ENCODE assay signal across 8 mouse cellular contexts in genomic region chr6:71271057-71271388, GRCm38 (mm10). TPM values are rescaled to one million over a fixed set of nuclear protein-coding genes. Genes with fewer than 3 reads are reported as not detected.
DNase-seq lines count a peak whose midpoint lies in the region; ATAC-seq lines count a peak whose summit lies in the region.

No protein-coding gene starts in this region.

- no peak for DNase-seq in heart, embryonic 10.5 days (ENCODE audit: low spot score)
- no peak for DNase-seq in heart, postnatal 10 days
- no peak for DNase-seq in liver, embryonic 13.5 days
- no peak for DNase-seq in embryo, embryonic 9.5 days (ENCODE audit: extremely low spot score)
- DNase-seq in cerebellum, postnatal 14 days: no peak
- no peak for DNase-seq in gastrocnemius, adult 8-10 months (ENCODE audit: low spot score in 2 of 2)

- ATAC-seq in CD4-positive, CD25-positive, alpha-beta regulatory T cell, adult 4 months: peak; percentile 16
- ATAC-seq in forebrain, embryonic 12.5 days (ENCODE audit: low FRiP score): peak; percentile 69
- peak; percentile 4 for ATAC-seq in liver, embryonic 13.5 days (ENCODE audit: low read depth)

- peak overlapping the region; percentile 87 for H3K4me3 ChIP-seq in heart, embryonic 10.5 days
- H3K4me3 ChIP-seq in forebrain, embryonic 12.5 days (replicated peaks): peak overlapping the region; percentile 89
- H3K4me3 ChIP-seq in liver, embryonic 13.5 days (replicated peaks): peak overlapping the region; percentile 88

- H3K4me1 ChIP-seq in heart, embryonic 10.5 days: peaks cover 21% of the 10 kb centered on the region
- peaks cover 16% of the 10 kb centered on the region for H3K4me1 ChIP-seq in forebrain, embryonic 12.5 days
- H3K4me1 ChIP-seq in liver, embryonic 13.5 days (replicated peaks): peaks cover 25% of the 10 kb centered on the region

- WGBS in heart, embryonic 10.5 days: 2% methylated on average over 8 of the region's 8 CpGs
- 3% methylated on average over 8 of the region's 8 CpGs for WGBS in forebrain, embryonic 12.5 days
- WGBS in liver, embryonic 13.5 days (ENCODE audit: insufficient replicate concordance): under 1% methylated on average over 8 of the region's 8 CpGs

- H3K4me2 ChIP-seq in forebrain, embryonic 12.5 days: peak overlapping the region; percentile 62
- peak overlapping the region; percentile 85 for H3K4me2 ChIP-seq in liver, embryonic 13.5 days

- peak overlapping the region; percentile 97 for H3K27ac ChIP-seq in heart, embryonic 10.5 days
- peak overlapping the region; percentile 95 for H3K27ac ChIP-seq in forebrain, embryonic 12.5 days
- H3K27ac ChIP-seq in liver, embryonic 13.5 days: peak overlapping the region; percentile 89

- intact Hi-C loops in heart, postnatal 10 days (cut with DNase I): loop anchor here (2.0 kb wide), 1 partner anchor 362 kb away; the partner anchor contains the start of gene Kdm3a

- no peaks in the 10 kb centered on the region for H3K27me3 ChIP-seq in heart, embryonic 10.5 days (ENCODE audit: insufficient read depth, poor library complexity, severe bottlenecking)
- no peaks in the 10 kb centered on the region for H3K27me3 ChIP-seq in forebrain, embryonic 12.5 days
- no peaks in the 10 kb centered on the region for H3K27me3 ChIP-seq in liver, embryonic 13.5 days

- peak overlapping the region; percentile 5; the same call in 1 of the 2 replicates for H3K9ac ChIP-seq in forebrain, embryonic 12.5 days
- peak overlapping the region; percentile 98 for H3K9ac ChIP-seq in liver, embryonic 13.5 days

- H3K9me3 ChIP-seq in heart, embryonic 10.5 days: no peaks in the 10 kb centered on the region
- no peaks in the 10 kb centered on the region for H3K9me3 ChIP-seq in forebrain, embryonic 12.5 days
- no peaks in the 10 kb centered on the region for H3K9me3 ChIP-seq in liver, embryonic 13.5 days (replicated peaks)

- no peaks in the 10 kb centered on the region for H3K36me3 ChIP-seq in heart, embryonic 10.5 days
- no peaks in the 10 kb centered on the region for H3K36me3 ChIP-seq in forebrain, embryonic 12.5 days (replicated peaks)
- H3K36me3 ChIP-seq in liver, embryonic 13.5 days: no peaks in the 10 kb centered on the region

RNA-seq across cellular contexts. Expression of gene Krcc1, which starts 0.5 kb away (rescaled TPM):
- 53.5 and 55.5 TPM in 2 replicates for polyA plus RNA-seq in heart, embryonic 10.5 days (2016; fragmentation: Nextera tagmentation; extraction: Ambion mirVana)
- 10 to 100 TPM; 51.0 to 55.9 TPM for total RNA-seq in heart, postnatal 10 days (2021)
- polyA plus RNA-seq in CD4-positive, CD25-positive, alpha-beta regulatory T cell, adult 4 months (2017; shearing (Covaris generic)): 100 to 1,000 TPM in 1 of 2 experiments, 10 to 100 TPM in 1; 85.1 to 101 TPM
- polyA plus RNA-seq in forebrain, embryonic 12.5 days (2016; fragmentation: Nextera tagmentation; extraction: Ambion mirVana): 27.3 and 27.9 TPM in 2 replicates
- polyA plus RNA-seq in liver, embryonic 13.5 days (2015; fragmentation: Nextera tagmentation; extraction: Ambion mirVana): 24.0 and 27.8 TPM in 2 replicates
- total RNA-seq in gastrocnemius, adult 8-10 months (2022): 10 to 100 TPM; 25.0 to 34.8 (median 27.7) TPM

RNA-seq across cellular contexts. Expression of gene Smyd1, which starts 51.0 kb away (rescaled TPM):
- 85.5 and 174 TPM in 2 replicates for polyA plus RNA-seq in heart, embryonic 10.5 days (2016; fragmentation: Nextera tagmentation; extraction: Ambion mirVana)
- total RNA-seq in heart, postnatal 10 days (2021): 100 to 1,000 TPM; 361 to 384 TPM
- polyA plus RNA-seq in CD4-positive, CD25-positive, alpha-beta regulatory T cell, adult 4 months (2017; shearing (Covaris generic)): under 1 TPM; 0.18 to 0.50 TPM
- 0.18 TPM in 2 replicates for polyA plus RNA-seq in forebrain, embryonic 12.5 days (2016; fragmentation: Nextera tagmentation; extraction: Ambion mirVana)
- 0.20 and 0.27 TPM in 2 replicates for polyA plus RNA-seq in liver, embryonic 13.5 days (2015; fragmentation: Nextera tagmentation; extraction: Ambion mirVana)
- 100 to 1,000 TPM; 334 to 392 (median 347) TPM for total RNA-seq in gastrocnemius, adult 8-10 months (2022)

RNA-seq across cellular contexts. Expression of gene Cd8b1, which starts 51.6 kb away (rescaled TPM):
- not detected in 2 replicates for polyA plus RNA-seq in heart, embryonic 10.5 days (2016; fragmentation: Nextera tagmentation; extraction: Ambion mirVana)
- total RNA-seq in heart, postnatal 10 days (2021): under 1 TPM; 0.74 to 0.79 TPM
- 10 to 100 TPM; 18.6 to 19.3 TPM for polyA plus RNA-seq in CD4-positive, CD25-positive, alpha-beta regulatory T cell, adult 4 months (2017; shearing (Covaris generic))
- polyA plus RNA-seq in forebrain, embryonic 12.5 days (2016; fragmentation: Nextera tagmentation; extraction: Ambion mirVana): not detected in 2 replicates
- not detected in 2 replicates for polyA plus RNA-seq in liver, embryonic 13.5 days (2015; fragmentation: Nextera tagmentation; extraction: Ambion mirVana)
- total RNA-seq in gastrocnemius, adult 8-10 months (2022): not detected

Comparison
In these comparisons a context has a peak if more than half of its experiments do, and no peak if none do; other contexts are left out.
1. ATAC-seq: peak in every context shown above with its lines; median percentile 69 in forebrain, embryonic 12.5 days; 16 in CD4-positive, CD25-positive, alpha-beta regulatory T cell, adult 4 months; 4 in liver, embryonic 13.5 days.
2. RNA of gene Smyd1, which starts 51.0 kb away (polyA plus RNA-seq): 85.5 to 174 TPM in heart, embryonic 10.5 days; 0.18 to 0.50 TPM in CD4-positive, CD25-positive, alpha-beta regulatory T cell, adult 4 months, 0.20 to 0.27 TPM in liver, embryonic 13.5 days and 0.18 TPM in forebrain, embryonic 12.5 days; every median in the first group is over 10 times any median in the second.
3. RNA of gene Cd8b1, which starts 51.6 kb away (polyA plus RNA-seq): 18.6 to 19.3 TPM in CD4-positive, CD25-positive, alpha-beta regulatory T cell, adult 4 months; not detected in forebrain, embryonic 12.5 days, not detected in heart, embryonic 10.5 days and not detected in liver, embryonic 13.5 days; every median in the first group is over 10 times any median in the second.
4. Peak in every context shown above with its lines, with median percentiles within 50 percentile points of each other: H3K27ac ChIP-seq and H3K4me3 ChIP-seq.